Mouse (Mus musculus) adrenal gland, postnatal 10 days (tissue): ENCODE measurements around the gene Cnga1. TPM values are rescaled to one million over a fixed set of nuclear protein-coding genes. Genes with fewer than 3 reads are reported as not detected.
A peak's percentile ranks its signal among the peaks of the same experiment; 100 is the strongest.

ENCODE experiments used
- DNase-seq: peaks from one replicate; pipeline ENCODE4 v3.0.0; 2021; ENCODE audit warnings: mixed read lengths
- long read RNA-seq, 2 experiments: library from polyadenylated mRNA; stranded (forward); transcript quantifications; one replicate each; pipeline ENCODE4 v2.0.0; 2021
- total RNA-seq, 2 experiments: library from RNA; stranded (reverse); gene quantifications; 2 replicates each; pipeline ENCODE4 v1.2.3; 2021

Cnga1 gene
- under 1 TPM in 1 of 2 experiments, not detected in 1; 0.15 TPM for total RNA-seq
- long read RNA-seq, experiment 1: 0 reads
- long read RNA-seq, experiment 2: 0 reads

DNA sequence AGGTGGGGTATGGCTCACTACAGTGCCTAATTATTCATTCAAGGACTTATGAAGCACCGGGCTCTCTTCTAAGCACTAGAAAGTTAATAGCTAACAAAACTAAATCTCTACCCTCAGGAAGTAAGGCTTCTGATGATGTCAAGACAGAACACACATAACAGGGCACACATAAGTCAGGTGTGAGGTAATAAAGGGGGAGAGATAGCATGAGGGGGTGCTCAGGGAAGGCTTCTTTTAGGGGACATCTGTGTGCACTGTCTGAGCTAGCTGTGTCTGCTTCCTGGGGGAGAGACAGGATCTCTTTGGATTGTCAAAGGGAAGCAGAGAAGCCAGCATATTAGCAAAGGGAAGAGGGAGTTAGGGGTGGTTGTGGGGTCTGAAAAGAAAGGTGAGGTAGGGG is at the start of gene Cnga1:
Gene Cnga1, minus strand, starts transcription at position 101 of the 400 bp plus-strand sequence.
- DNase-seq: no peak

DNA sequence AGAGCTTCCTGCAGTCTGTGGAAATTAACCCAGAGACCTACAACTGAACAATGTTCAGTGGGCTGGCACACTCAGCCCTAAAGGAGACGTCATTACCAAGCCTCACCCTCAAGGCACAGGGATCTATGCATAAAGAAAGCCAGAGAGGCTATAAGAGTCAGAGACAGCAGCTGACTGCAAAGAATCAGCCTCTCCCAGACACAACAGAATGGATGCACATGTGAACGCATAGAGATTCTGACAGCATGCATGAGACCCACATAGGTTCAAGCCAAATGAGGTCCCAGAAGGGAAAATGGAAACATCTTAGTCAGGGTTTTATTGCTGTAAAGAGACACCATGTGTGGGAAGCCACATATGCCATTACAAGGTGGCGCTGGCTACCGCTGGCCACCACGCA is 46.4 kb upstream of the Cnga1 start:
- DNase-seq: no peak

DNA sequence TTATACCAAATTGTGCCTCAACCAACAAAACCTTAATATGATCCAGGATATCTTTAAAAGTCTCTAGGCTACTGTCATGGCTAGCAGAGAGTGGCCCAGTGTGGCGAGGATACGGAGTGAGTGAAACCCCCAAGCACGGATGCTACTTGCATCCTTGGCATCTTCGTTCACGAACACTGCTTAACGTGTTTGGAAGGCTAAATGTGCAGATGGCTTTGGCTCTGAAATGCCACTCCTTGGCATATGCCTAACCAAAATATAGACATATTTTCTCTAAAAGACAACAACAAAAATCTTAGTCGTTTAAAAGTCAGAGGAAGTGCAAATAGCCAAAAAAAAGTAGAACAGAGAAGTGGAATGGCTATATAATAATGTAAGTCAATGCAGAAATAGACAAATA is 45.5 kb upstream of the Cnga1 start:
- no peak for DNase-seq

DNA sequence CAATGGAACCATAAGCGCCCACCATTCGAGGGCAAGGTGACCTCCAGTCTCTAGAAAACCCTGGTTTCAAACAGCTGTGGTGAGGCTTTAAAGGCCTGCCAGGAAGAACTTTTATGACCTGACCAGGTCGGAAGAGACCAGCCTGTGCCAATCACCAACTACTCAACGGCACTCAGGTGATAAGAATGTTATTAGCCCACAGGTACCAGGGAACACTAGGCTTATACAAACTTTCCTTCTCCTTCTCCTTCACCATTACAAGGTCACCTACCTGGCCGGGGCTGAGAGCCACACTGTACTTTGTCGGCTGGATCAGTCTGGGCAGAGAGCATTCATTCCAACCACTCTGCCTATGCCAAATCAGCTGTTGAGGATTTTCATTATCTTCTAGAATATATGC is 37.4 kb upstream of the Cnga1 start:
- no peak for DNase-seq

DNA sequence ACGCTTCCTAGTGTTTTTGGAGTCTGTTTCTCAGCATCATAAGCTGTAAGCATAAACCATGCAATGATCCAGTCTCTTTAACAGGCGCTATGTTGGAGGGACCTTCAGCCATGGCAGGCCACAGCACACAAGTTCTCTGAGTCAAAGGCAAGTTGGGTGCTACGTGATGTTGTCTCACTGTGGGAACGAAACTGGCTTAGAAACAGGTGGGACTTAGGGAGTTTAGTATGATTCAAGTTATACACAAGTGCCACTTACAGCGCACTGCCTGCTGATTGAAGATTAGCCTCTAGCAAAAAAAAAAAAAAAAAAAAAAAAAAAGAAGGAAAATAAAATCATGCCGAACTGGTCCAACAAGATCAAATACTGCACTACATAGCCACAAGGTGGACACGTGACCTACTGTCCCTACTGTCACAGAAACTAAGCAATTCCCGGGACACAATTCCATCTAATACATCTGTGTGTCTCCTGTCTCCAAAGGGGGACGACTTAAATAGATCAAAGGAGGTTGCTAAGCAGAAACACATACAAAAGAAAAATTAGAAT is 31.0 kb upstream of the Cnga1 start:
- DNase-seq: no peak

DNA sequence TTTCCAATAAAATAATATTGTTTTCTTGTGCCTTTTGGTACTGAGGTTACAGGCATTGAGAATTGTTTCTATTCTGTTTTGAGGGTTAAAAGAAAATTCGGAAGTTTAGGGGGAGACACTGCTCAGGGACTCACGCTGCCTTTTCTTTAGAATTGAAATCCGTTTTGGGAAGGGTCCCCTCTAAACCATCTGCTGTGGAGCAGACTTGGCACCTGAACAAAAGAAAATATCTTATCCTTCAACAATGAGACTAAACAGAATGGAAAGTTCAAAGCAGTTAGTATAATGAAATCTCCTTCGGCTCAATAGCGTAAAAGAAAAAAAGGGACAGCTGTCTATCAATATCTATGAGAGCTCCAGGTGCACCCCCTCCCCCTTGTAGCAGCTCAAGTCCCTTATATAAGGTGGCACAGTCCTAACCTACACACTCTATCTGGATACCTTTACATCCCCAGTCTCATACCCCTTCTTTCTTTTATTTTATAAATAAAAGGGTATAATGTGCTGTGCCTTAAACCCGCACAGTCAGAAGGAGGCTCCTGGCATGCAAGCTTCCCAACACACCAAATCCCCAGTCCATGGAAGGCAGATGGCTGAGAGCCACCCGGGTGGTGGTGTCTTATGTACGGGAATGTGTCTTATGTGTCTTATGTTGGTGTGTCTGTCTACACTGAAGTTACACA is 27.1 kb upstream of the Cnga1 start:
- DNase-seq: no peak

DNA sequence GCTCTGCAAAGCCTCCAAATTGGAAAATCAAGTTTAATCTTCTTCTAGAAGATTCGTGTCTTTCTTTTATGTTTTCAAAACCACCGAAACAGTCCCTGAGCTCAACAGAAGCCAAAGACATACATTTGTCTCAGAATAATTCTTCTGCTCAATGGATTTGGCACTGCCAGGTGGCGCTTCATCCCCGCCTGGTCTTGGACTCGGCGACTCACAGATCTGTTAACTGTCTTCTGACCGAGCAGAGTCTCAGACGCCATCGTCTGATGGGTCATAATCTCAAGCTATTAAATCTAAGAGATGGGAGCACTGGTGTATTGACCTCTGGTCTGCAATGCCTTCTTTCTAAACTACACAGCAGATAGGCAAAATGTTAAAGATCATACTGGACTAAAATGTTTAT is 24.3 kb upstream of the Cnga1 start:
- no peak for DNase-seq

DNA sequence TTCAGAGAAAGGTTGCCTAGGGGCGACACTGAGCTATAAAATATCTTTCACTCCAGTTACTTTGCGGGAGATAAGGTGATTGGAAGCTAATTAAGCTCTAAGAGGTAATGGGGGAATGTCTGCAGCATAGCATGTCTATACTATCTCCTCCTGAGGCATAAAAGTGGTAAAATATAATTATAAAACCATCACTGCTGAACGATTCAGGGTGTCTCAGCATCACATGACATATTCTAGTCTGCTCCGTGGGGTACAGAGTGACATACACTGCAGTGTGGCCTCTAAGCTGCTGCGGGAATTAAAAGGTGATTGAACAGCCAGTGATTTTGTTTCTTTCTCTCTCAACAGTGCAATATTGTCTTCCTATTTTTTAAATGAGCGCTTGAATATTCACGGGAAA is 22.4 kb upstream of the Cnga1 start:
- DNase-seq: no peak

DNA sequence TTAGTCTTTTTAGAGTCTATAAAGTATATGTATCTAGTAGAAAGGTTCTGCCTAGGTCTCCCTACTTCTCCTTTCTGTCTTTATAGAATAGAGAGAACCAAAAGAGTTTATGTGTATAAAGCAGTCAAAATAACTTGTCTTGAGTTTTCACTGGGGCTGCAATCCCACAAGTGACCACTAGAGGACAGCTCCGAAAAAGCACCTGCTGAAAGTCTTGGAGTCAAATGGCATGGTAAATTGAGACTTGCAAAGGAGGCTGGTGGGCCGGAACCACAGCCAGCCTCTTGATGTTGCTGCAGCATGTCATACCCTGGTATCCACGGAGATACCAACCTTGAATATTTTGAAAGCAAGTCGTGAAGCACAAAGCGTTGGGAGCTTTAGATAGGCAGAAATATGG is 21.2 kb upstream of the Cnga1 start:
- peak; percentile 74 for DNase-seq

DNA sequence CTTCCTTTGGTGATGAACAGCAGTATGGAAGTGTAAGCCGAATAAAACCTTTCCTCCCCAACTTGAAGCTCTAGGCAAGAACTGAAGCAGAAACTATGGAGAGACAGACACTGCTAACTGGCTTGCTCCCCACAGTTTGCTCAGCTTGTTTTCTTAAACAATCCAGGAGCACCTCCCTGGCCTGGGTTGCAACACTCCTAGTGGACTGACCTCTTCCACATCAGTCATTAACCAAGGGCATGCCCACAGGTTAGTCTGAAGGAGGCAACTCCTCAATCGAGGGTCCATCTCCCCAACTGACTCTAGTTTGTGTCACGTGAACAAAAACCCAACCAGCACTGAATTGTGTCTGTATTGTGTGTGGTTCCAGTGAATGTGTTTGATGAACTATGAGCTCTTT is 20.8 kb upstream of the Cnga1 start:
- DNase-seq: no peak

DNA sequence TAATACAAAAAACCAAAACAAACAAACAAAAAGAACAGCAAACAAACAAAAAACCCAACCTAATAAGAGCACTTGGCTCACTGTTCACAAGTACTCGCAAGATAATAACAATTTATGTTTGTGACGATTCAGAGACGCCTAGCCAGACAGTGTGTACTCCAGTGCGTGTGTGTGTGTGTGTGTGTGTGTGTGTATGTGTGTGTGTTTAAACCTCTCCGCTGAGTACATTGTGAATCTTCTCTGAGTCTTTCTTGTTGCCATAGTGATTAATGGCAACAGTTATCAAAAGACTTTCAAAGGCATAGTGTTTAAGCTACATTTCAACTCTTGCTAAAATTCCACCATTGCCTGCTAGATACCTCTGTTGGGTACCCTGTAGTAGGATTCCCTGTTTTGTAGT is 20.1 kb upstream of the Cnga1 start:
- DNase-seq: no peak

DNA sequence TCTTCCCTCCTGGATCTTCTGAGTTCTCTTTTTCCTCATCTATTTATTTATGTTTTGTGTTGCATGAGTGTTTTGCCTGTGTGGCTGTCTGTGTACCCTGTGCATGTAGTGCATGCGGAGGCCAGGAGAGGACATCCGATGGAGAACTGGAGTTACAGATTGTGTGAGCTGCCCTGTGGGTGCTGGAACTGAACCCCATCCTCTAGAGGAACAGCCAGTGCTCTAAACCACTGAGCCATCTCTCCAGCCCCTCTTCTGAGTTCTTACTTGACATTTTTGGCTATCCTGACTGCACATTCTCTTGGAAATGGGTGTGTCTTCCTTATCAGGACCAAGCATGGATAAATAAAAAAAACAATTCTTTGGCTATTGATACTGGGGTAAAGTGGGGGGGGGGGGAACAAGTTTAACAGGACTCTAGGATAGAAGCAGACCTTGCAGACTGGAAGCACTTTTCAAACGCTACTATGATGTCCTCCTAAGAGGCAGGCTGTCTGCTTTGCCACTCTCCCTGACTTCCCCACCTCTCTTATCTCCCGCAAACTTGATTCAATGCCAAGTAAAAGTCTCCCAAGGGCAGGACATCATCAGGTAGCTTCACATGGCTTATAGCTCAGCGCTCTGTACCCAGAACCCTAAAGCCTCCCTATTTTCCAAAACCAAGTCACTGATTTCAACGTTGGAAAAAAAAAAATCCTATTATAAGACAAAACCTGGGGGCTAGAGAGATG is 17.1 kb upstream of the Cnga1 start:
- DNase-seq: no peak

DNA sequence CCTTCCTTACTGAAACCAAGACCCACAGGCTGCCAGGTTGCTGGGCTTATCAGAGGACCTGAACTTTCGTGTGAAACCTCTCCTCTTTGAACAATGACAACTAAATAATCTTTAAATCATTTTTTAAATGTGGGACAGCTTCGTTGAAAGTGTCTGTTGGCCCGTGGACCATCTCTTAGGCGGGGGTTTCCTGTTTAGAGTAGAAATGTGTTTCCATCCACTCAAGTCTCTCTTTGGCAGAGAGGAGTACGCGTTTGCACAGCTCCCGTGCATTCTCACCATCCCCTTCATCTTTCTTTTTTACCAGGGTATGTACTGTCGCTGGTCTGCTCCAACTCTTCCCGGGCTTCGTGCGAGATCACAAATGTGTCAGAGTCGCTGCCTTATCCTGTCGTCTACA is 14.3 kb upstream of the Cnga1 start:
- DNase-seq: no peak

DNA sequence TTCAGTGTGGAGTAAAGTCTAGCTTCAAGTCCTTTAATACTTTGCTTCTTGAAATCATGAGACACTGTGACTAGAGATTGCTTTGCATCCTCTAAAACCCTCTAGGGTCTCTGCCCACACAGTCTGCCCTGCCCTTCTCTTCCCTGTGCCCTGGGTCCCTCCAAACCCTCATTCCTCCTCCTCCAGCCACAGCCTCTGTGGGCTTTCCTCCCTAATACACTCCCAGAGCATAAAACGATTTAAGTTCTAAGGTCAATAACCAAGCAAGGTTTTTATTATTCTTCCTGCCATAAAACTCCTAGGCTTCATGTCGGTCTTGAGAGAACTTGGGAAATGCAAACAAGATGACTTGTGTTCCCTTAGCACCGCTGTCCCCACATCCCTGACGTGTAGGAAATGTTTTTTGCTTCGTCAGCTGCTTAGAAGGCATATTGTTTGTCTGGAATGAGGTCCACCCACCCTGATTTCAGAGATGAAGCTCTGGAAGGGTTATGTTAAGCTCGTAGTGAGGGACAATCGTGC is 12.3 kb upstream of the Cnga1 start:
- no peak for DNase-seq

DNA sequence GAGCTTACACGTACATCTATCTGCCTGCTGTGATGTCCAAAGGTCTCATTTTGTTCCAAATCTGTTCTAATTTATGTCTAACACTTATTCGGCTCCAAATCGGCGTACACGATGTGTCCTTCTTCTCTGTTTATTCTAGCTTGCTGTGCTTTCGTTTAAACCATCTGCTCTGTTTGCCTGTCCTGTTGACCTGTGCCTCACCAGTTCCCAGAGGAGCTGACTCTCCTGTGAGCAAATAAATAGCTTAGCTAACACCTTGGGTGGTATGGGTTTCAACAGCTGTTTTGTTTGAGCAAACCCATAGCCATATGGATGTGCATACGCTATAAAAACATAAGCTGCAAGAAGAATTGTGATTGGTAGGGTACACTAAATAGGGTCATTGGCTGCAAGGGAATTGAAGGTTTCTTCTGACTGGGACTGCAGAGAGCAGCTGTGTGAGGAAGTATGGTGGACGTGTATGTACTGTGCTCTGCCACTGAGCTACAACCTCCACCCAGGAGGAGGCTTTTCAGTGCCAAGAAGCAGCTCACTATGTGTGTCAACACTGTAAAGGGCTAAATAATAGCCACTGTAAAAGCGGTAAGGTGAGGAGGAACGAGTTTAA is 9.1 kb upstream of the Cnga1 start:
- DNase-seq: no peak

DNA sequence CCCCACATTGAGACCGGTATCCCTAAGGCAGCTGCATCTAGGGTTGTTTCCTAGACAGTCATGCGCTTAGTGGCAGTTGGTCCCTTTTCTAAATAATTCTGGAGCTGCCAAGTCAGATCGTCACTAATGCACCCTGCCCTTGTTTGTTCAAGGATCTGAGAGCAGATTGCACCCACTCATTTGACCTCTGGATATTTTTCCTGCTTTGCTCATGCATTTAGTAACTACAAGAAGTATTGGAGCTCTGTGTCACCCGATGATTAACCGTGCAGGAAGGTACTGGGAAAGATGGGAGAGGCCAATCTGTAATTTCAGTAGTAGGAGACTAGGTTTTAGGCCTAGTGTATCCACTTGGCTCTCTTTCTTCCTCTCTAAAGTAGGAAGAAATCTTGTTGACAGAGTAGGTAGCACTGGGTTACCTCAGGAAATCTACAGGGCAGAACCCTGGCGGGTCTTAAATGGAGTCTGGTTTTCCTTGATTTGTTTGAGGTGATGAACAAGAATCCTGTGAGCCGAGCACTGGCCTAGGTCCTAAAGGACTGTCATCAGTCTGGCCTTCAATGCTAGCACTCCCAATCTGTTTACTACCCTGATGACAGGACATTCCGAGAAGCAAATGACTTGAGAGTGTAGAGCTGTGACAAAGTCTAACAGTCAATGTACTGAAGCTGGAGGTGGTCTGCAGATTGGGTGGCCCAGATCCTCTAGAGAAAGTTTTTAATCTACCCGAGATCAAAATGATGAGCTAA is 5.1 kb upstream of the Cnga1 start:
- DNase-seq: peak; percentile 26

DNA sequence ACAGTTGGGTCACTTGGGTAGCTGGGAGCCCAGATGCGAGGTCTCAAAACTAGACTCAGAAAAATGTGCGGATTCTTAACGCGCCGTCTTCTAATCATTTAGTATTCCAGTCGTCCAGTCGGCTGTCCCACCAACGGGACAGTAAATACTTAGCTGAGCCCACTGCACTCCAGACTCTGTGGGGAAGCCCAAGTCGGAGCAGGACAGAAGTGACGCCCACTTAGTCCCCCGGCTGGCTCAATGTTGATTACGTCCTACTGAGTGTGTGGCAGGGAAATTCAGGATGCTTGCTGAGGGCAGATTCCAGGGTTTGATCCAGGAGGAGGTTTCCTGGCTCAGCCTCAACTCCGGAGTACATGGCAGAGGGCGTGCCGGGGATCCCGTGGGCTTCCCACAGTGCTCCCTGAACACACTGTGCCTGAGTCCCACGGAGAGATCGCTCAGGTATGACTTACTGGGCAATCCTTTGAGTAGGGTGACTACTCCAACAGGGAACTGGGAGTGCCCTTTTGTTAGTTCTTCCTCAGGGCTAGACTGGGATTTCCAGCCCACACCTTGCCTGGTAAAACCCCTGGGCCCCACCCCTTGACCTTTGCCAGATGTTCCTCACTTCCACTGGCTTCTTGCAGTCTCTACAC is 4.0 kb upstream of the Cnga1 start:
- DNase-seq: no peak

DNA sequence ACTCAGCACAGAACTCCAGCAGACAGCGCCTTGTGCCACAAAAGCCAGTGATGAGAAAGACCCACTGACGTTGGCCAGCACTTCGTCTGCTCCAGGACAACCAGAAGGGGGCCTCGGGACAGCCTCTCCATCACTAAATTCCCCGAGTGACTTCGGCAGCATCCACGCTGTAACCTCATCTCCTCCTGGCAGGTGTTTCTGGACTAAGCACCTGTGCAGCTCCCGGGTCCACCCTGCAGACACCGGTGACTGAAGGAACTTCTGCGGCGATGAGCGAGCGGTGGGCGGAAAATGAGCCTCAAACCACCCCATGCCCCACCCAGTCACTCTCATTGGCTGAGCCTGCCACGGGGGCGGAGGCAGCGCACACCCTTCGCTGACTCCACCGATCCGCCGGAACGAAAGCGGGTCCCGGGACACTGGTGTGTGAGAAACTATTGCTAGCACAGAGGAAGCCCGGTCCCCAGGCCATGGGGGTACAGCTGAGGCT is 3.4 kb upstream of the Cnga1 start, which contains the start of gene Nipal1:
Gene Nipal1, plus strand, starts transcription at position 378 of the 490 bp plus-strand sequence.
- DNase-seq: peak; percentile 78

DNA sequence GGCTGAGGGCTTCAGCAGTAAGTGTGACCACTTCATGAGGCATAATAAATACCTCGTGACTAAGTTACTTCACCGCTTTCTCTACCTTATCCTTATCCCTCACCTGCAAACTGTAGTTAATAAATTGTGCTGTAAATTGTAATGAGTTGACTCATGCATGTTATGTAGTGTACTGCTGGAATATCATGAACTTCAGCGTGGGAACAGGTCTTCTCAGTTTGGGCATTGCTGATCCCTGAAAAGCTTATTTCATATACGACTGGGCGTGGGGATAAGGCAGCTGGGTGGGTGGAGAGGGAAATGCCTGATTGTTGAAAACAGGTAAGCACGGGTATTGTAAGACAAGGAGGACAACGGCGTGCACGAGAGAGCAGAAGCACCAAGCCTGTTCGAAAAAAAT is 2.9 kb upstream of the Cnga1 start:
- no peak for DNase-seq

DNA sequence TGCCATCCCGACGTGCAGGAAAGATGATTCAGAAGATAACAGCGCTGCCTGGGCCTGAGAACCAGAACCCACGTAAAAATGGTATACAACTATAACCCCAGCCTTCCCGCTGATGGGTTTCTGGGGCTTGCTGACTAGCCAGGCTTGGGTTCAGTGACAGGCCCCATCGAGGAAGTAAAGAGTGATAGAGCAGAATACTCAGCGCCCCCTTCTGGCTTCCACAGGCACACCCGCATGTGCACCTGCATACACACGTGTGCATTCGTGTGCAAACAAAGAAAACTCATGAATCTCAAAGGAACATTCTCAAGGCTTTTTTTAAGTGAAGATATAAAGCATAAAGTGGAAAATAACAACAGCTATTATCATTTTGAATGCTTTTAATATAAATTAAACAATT is 2.1 kb upstream of the Cnga1 start:
- DNase-seq: no peak

DNA sequence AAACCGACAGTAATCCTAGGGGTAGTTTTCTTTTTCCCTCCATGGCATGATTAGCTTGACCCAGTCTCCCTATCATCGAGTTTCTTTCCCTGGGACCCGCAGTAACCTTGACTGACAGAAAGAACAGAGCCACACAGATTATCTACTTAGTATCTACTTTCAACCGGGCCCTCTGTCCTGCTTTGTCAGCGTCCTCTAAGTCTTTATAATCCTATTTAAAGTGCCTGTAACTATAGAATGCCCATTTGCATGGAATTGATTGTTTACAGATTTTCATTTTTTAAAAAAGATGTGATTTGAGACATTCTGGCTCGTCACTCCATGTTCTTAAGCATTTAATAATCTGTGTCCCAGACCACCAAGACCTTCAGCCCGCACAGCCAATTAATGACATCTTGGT is 420 bp downstream of the Cnga1 start:
- DNase-seq: no peak

DNA sequence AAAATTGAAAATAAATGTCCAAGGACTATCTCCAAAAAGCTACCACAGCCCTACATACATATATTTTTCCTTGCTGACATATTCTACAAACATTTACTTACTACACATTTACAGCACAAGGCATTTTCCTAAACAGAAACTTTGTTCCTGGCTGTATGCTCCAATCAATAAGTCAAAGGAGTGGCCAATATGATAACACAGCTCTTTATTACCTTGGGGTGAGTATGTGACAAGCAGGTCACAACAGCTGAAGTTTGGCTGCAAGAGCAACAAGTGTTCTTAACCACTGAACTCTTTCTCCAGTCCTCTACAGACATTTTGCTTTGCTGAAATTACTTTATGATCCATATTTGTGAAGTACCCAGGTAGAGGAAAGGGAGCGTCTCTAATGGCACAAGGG is 4.0 kb downstream of the Cnga1 start:
- no peak for DNase-seq
